Mouse (Mus musculus): ENCODE measurements around the gene Uba7.
"Not testable (repeated sequence)": the region's sequence is repeated elsewhere in the genome, so short reads cannot be mapped to it uniquely, and the experiment has no call there.

The Uba7 gene

DNA sequence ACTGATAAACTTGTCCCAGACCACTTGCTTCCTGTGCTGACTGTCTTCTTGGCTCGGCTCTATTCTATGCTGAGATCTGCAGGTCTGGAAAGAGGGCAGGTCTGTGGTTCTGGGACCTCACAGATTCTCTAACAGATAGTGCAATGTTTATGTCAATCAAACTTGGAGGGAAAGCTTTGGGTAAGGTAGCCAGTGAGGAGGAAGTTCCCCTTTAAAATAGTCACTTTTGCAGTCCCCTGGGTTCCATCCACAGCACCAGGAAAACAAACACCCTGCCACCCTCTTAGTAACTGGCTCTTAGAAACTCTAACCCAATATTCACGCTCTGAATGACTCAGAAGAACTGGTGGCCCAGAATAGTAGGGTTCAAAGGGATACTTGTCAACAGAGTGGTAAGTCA is 19.2 kb downstream of the Uba7 start:
- DNase-seq (ENCODE audit: low spot score) = no peak

DNA sequence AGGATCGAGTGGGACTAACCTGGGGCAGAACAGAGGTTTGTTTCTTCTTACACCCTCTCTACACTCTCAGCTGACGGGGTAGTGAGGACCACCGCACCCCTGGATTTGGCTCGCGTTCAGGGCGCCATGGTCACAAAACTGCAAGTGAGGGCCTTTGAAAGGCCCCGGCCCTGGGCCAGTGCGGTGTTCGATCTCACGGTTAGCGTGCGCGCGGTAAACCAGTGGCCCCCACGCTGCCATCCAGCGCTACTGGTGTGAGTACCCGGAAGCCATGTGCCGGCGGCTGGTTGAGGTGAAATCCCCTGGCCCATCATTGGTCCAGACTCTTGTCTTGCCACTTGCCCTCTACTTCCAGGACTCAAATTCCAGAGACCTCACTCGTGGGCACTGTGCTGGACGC is 20.2 kb downstream of the Uba7 start:
- no peak for DNase-seq (ENCODE audit: low spot score)

DNA sequence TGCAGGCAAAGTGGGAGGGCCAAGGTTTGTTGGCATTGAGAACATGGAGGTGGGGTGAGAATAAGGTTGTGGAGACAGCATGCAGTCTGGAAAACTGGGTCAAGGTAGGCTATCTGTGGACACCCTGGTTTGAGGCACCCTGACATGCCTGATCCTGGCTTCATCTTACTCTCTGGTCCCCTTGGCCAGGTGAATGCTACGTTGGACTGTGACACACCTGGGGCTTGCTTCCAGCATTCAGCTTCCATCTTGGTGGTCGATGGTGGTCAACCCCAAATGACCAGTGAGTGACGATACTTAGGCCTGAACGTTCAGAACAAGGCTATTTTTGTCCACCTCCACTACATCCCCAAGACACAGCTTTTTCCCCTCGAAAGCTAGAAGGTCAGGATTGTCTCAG is 20.7 kb downstream of the Uba7 start, which contains the start of gene Gm20662:
Gm20662 (plus strand) TSS at position 301 of the 400 bp plus-strand sequence.
- DNase-seq (ENCODE audit: low spot score) = no peak

DNA sequence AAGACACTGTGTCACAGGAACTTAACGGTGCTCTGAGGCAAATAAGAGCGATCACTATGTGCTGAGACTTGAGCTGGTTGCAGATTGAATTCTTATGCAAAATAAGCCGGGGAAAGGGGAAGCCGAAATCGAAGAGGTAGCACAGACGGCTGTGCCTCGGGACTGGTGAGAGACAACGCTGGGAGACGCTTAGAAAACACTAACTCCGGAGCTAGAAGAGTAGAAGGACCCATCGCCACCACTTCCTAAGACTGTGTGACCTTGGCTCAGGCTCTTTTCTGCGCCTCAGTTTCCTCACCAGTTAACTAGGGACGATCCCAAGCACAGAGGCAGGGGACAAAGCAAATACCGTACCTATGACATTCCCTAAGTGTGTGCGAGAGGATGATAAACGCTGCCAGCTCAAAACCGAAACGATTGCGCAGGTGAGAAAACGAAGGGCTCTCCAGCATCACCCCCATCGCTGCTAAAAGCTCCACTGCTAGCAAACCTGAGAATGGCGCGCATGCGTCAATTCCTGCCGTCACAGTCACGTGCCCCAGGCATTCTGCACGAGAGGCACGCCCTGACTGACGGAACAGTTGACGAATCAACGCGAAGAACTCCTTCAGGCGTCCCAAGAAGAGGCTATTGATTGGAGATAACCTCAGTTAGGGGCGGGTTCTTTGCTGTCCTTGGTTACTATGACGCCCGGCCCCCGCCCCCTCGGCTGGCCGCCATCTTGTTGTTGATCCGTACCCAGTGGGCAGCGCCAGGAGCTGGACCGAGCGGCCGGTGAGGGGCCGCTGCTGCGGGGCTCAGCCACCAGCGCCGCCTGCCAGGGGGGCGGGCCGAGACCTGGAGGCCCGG is 26.8 kb downstream of the Uba7 start, which contains the start of gene Ip6k1:
Ip6k1 (plus strand) TSS at position 580 of the 849 bp plus-strand sequence.
- DNase-seq (ENCODE audit: low spot score) = peak; percentile 100

DNA sequence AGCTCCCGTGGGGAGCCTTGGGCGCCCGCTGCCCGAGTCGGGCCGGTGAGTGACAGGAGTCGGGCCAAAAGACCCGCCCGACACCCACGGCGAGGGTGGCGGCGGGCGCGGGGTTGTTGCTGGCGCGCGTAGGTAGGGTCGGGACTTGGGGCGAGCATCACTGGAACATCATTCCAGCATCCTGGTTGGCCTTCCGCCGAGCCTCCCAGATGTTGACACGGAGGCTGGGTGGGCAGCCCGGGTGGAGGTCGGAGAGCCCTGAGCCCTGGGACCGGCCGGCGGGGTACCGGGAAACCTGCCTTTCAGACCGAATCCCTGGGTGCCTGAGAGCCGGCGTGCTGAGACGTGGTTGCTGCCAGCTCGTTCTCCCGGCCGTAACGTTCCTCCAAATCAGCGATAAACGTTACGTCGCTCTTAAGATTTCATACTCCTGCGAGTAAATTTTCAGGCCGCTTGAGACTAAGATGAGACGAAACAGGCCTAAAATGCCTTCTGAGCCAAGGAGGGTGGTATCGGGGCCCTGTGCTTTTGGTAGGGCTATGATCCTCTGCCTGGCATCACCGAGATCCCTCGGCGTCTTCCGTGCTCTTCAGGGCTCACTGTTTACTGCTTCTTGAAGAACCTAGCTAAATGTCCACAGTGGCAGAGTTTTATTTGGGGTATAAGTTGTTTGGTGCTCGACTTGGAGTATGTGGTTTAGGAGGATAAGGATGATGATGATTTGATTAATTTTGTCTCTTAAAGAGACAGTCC is 27.6 kb downstream of the Uba7 start:
- DNase-seq (ENCODE audit: low spot score) = peak; percentile 76

DNA sequence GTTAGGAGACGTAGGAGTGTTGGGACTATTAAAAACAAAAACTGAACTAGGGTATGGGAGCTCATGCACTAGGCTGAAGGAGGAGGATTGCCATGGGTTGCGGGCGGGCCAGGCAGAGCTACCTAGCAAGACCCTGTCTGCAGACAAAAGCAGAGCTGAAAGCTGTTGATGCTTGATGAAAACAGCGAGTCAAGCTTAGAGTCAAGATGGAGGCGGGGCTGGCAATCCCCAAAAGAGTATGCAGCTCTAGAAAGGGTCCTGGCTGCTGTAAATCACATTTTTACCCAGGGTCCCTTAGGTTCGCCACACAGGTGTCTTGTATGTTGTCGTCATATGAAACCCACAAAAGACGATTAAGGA is 28.2 kb downstream of the Uba7 start:
- peak; percentile 45 for DNase-seq (ENCODE audit: low spot score)

DNA sequence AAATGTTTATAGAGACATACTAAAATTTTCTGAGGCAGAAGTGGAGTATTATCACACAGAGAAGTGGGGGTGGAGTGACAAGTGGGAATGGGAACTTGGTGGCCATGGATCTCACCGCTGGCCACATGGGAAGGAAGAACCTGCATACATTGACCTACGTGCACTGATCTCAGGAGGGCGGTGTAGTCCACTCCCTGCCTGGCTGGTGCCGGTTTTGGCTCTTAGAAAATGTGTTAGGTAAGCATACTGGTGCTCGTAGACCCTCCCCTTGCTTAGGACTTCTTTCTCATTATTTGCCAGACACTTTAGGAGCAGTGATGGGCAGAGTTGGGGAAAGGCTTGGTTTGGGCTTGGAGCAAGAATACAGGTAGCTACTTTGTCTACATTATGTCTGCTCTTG is 32.7 kb downstream of the Uba7 start:
- DNase-seq (ENCODE audit: low spot score) = no peak

DNA sequence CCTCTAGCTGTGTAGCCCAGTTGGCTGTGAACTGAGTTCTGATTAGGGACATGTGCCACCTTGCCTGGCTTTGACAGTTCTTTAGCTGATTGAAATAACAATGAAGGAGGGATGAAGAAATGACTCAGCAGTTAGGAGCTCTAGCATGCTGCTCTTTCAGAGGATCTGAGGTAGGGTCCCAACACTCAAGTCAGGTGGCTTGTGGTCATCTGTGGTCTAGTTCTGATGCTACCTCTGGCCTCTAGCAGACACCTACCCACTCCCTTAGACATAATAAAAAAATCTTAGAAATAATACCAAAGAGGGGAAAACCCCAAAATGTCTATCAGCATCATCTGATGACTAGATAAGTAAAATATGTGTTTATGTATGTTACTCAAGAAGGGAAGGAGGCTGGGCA is 35.1 kb downstream of the Uba7 start:
- DNase-seq (ENCODE audit: low spot score) = no peak

DNA sequence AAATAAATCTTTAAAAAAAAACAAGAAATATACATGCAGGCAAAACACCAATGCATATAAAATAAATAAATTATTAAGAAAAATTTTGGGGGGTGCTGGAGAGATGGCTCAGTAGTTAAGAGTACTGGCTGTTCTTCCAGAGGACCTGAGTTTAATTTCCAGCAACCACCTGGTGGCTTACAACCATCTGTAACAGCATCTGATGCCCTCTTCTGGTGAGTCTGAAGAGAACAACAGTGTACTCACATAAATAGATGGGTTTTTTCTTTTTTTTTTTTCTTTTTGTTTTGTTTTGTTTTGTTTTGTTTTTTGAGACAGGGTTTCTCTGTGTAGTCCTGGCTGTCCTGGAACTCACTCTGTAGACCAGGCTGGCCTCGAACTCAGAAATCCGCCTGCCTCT is 38.3 kb downstream of the Uba7 start:
- not testable (repeated sequence) for DNase-seq (ENCODE audit: low spot score)

DNA sequence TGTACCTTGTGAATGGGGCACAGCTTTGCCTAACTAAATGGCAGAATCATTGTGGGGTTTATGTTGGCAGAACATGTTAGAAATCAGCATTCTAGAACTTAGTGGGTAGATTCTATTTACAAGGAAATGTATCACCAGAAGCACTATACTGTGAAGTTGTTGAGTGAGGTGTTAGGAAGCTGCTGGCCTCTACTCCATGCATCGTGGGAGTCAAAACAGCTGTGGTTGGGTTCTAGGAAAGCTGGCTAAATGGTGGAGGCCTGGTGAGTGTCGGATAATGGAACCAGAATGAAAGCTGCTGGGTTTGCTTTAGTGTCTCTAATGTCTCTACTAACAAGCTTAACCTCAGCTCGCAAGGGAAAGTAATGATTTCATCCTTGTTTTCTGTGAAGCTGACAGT is 41.8 kb downstream of the Uba7 start:
- DNase-seq (ENCODE audit: low spot score) = no peak

DNA sequence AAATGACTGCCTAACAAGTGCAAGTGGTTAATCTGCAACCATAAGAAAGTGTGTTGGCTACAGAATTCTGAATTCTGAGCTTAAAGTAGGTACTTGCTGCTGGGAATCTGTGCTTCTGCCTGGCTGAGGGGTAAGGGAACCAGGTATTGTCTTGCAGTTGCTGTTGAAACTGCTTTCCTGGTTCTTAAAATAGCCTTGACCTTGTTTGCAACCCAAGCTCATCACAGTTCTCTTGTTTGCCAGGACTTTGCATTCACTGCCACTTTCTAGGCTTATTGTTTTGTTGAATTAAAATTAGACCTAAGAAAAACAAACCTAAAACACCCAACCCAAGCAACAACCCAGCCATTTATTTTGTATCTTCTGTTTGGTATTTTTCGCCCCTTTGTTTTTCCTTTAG is 45.4 kb downstream of the Uba7 start:
- DNase-seq (ENCODE audit: low spot score) = no peak

DNA sequence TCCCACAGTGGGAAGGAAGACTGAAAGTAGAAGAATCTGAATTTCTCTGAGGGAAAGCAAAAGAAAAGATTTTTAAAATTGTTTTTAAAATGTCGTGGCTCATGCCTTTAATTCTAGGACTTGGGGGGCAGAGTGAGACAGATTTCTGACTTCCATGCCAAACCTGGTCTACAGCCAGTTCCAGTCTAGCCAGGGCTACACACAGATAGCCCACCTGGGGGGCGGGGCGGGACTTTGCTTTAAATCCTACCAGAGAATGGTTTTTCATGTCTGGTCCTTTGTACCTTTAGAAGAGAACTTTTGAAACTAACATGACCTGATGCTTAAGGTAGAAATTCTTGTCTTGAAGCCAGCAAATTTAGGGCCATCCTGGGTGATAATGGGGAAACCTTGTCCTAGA is 47.9 kb downstream of the Uba7 start:
- no peak for DNase-seq (ENCODE audit: low spot score)

DNA sequence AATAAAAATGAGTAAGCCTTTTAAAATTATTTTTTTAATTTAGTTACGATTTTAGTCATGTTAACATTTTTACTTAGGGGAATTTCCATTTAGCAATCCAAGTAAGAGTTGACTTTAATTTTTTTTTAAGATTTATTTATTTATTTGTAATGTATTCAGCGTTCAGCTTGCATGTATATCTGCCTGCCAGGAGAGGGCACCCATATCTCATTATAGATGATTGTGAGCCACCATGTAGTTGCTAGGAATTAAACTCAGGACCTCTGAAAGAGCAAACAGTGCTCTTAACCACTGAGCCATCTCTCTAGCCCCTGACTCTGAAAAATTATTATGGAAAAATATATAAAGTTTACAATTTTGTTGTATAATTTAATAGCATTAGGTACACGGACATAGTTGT is 51.3 kb downstream of the Uba7 start:
- DNase-seq (ENCODE audit: low spot score) = no peak

DNA sequence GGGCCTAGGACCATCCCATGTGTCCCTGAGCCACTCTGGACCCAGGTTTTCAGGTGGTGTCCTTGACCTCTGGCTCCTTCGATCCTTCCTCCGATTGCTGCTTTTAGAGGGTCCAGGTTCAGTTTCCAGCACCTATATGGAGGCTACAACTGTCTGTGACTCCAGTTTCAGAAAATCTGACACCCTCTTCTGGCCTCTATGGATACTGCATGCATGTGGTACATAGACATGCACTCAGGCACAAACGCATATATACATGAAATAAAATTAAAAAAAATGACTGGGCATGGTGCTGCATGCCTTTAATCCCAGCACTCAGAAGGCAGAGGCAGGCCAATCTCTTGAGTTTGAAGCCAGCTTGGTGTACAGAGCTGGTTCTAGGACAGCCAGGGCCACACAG is 52.6 kb downstream of the Uba7 start:
- DNase-seq (ENCODE audit: low spot score) = no peak

DNA sequence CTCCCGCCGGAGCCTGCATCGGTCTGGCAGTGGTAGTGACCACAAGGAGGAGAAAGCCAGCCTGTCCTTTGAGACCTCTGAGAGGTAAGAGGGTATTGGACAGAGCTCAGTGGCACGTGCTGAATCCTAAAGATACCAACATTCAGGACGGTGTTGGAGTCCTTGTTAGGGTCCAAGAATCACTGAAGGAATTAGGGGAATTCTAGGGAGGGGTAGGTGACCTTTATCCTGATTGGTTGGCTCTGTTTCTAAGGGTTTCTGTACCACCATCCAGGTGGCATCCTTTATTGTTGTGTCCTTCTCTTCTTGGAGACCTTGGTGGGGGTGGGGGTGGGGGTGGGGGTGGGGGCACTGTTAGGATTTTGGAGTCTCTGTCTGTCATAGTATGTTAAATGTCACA is 56.8 kb downstream of the Uba7 start:
- DNase-seq (ENCODE audit: low spot score) = no peak
